Mouse (Mus musculus) hematopoietic stem cell, adult 5-6 weeks (primary cell): Measurements from ENCODE around the gene Acsl5. TPM values are rescaled to one million over a fixed set of nuclear protein-coding genes. Genes with fewer than 3 reads are reported as not detected.
A peak's percentile ranks its signal among the peaks of the same experiment; 100 is the strongest.

Source experiments
- ATAC-seq, 2 experiments: fragments of 125-278 bp in 1 of 2; replicated peaks in 1 of 2; 2 replicates each; pipeline ENCODE4 v1.8.0; 2016 to 2017; ENCODE audit warnings: inconsistent platforms in 2 of 2, mild to moderate bottlenecking in 2 of 2, moderate number of reproducible peaks in 2 of 2, low read depth in 1 of 2, moderate TSS enrichment in 1 of 2; ENCODE audit not compliant: low FRiP score in 2 of 2, poor library complexity in 2 of 2, severe bottlenecking in 2 of 2, insufficient read depth in 1 of 2, low TSS enrichment in 1 of 2
- total RNA-seq: library from RNA; stranded (forward); fragments of 172-1452, 232-1000 nt; gene quantifications from 2 replicates; pipeline ENCODE4 v1.2.3, GENCODE M21; 2017

The Acsl5 gene
- total RNA-seq, 1 experiment from 2014 or later, result 92.1 TPM

DNA sequence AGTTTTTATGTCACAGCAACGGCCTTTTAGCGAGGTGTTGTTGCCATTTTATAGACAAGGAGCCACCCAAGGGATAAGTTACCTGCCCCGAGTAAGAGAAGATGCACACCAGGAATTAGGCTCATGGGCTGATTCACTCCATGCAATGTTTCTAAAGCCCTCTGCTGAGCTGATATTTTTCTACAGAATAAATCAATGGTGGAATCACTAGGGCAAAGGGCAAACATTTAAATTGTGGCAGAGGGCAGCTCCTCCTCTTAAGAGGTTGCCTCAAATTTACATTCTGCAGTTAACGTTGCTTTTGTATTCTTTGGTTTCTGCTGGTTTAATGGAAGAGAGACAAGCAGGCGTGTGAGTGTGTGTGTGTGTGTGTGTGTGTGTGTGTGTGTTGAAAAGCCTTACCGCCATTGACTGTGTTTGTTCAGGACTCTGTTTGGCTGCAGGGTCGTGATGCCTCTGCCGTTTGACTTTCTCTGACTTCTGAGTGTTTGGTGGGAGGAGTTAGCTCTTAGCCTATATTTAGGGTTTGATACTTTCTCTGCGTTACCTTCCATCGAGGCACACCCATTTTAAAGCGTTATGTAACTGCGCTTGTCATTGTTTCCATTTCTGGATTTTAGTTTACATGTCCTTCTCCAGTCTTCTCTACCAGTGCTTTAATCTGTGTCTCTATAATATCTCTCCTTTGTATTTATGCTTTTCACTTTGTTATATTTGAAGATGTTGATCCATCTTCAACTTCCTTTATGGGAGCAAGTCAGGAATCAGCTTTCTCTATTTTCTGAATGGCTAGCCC, 8.8 kb downstream of the Acsl5 start:
- no peak for ATAC-seq

DNA sequence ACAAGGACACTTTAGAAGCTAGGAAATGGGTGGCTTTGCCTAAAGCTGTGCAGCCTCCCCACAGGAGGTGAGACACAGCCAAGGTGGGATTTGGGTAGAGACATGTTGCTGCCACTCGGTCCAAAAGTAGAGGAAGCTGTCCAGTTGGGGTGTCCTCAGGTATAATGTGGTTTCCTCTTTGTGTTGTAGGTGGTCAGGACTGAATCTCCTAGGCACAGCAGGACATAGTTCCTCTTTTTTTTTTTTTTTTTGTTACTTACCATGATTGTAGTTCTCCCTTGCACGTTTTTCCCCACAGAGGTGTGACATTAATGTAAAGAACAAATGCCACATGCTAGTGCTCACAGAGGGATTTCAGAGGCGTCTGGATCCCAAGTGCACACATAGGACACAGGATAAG, 13.5 kb downstream of the Acsl5 start:
- peak; percentile 88 for ATAC-seq

DNA sequence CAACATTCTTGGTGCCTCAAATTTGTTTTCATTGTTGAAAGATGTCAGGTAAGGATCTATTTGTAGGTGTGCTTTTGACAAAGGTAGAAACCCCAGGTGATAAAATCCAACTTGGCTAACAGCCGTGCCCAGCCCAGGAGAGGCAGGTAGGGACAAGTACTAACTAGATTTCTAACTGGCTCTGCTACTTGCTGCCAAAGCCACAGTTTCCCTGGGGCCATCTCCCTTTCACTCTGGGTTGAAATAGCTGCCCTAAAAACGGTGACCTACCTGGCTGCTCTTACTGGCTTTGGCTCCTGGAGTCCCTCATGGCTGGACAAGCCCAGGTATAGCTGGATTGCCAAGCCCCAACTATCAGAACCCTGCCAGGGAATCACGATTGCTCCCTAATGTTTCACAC, 15.0 kb downstream of the Acsl5 start:
- no peak for ATAC-seq

DNA sequence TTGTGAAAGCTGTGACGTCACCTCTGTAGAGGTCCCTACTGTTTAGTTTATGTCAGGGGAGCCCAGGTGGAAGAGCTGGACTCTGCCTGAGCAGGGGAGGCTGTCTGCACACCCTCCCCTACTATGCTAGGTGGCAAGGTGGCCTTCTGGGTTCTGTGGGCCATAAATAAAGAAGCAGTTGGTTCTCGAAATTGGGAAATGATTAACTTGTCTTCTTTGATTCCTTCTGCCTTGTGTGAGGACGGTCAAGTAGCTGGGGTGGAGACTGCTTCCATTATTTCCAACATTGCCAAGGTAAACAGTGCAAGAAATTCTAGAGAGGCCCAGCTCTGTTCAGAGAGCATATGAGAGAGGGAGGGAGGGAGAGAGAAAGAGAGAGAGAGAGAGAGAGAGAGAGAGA, 16.4 kb downstream of the Acsl5 start:
- ATAC-seq, result no peak

DNA sequence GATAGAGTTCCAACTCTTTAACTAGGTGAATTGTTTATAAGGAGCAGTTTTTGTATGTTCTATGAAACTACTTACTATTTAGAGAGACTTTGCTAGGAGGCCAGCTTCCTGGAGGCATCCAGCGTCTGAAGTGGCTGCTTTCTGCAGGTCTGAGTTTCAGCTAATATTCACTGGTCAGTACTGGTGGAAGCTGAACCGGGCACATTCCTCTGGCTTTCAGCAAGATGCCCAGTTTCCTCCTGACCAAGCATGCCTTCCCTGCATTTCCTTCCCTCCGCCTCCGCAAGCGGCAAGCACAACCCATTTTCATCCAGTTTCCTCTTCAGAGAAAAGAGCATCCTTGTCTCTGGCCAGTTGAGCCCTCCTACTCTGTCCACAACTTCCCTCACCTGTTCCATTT, 17.3 kb downstream of the Acsl5 start:
- ATAC-seq, result no peak

DNA sequence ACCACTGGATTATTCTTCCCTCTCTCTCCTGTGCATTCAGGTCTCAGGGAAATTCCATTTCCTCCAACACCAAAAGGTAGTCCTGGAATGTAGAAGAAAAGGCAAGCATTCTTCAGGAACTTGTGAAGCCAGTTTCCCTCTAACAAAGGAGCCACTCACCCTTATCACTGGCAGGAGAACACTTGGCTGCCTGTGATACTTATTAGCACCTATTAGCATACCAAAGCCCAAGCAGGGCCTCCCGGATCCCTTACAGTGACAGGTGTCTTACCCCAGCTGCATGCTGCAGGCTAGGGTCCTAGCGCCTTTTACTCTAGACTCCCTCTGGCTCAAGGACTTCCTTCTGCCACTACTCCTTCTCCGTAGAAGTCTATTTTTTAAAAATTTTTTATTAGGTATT, 19.7 kb downstream of the Acsl5 start:
- ATAC-seq, result no peak

DNA sequence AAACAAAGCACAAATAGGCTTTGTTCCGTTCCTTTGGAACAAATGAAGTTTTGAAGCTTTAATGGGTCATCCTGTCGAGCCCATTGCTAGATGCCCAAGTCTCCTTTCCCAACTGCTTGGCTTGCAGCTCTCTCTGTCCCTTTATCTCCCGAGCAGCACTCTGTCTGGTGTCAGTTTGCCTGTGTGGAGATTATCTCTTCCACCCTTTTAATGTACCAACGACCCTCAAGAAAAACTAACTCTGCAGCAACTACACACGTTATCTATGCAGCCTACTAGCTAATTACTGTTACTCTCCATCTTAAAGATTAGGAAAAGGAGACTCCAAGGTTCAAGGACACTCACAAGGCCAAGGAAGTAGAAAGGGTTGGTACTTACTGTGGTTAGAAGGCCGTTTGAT, 21.6 kb downstream of the Acsl5 start:
- no peak for ATAC-seq

DNA sequence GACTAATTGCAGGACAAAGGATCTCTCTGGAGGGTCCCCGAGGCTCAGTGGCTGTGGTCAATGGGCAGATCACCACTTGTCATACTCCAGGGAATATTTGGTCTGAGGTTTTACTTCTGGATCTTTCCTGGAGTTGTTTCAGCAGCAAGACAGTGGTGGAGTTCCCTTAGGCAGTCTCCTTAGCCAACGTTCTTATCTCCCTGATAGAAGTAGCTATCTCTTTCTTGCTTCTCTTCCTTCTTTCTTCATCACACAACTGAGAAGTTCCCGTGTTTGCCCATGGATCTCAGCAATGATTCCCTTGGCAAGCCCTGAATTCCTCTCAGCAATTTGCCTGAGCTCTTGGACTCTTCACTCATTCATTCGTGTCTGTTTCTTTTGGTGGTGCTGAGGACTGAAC, 24.4 kb downstream of the Acsl5 start:
- ATAC-seq, result no peak

DNA sequence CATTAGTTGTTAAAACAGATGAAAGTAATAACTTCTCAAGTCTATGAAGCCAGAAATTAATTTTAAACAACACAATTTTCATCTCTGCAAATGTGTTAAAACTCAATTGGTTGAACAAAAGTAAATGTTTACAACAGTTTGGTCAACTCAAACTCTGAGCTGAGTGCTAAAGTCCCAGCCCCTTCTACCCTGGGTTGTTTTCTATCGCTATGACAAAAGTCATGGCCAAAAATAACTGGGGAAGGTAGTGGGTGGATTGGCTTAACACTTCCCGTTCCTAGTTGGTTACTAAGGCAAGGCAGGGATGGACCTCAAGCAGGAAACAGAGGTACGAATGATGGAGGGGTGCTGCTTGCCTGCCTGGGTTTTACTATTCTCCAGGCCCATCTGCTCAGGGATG, 25.0 kb downstream of the Acsl5 start:
- ATAC-seq, result no peak

DNA sequence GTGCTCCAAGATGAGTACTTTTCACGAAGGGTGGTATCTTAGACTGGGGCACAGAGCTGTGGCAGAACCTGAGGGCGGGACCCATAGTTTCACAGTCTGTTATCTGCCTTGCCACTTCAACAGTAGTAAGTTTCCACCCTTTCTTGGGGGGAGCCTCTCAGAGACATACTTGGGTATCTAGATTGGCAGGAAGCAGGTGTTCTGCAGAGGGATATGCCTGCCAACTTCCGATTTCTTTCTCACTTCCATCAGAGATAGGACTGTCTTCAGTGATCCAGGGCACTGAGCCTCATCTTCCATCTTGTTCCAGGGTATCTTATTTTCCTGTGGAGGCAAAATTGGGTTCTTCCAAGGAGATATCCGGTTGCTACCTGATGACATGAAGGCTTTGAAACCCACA, 32.4 kb downstream of the Acsl5 start:
- peak; percentile 42 to 56; a peak in 2 of 4 replicates for ATAC-seq

DNA sequence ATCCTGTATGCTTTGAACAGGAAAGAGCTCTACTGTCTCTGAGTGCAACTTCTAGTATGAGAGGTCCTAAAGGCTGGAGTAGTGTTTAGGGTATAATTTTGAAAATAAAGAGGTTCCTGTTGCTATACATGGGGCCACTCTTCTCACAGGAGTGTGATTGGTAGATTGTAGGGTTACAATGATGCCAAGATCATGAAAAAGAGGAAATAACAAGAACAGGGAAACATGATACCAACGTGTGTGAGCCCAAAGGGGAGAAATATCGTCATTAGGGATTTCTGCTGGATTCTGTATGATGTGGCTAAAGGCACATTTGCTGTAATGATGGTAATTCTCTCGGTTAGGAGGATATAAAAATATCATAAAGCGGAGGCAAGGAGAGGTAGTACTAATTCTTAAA, 34.3 kb downstream of the Acsl5 start:
- no peak for ATAC-seq

DNA sequence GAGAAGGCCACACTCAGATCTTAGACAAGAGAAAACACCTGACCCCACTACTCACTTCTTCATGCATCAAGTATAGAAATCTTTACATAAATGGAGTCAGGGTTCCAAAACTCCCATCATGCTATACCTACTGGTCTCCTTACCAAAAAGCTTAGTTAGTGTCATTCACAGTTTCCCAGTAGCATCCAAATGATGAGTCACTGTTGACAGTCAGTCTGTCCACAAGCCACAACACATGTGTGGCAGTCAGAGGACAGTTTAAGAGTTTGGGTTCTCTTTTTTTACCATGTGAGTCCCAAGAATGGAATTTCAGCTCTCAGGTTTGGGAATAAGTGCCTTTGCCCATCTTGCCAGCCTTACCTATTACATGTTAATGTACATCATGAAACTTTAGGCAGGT, 37.2 kb downstream of the Acsl5 start:
- ATAC-seq, result no peak

DNA sequence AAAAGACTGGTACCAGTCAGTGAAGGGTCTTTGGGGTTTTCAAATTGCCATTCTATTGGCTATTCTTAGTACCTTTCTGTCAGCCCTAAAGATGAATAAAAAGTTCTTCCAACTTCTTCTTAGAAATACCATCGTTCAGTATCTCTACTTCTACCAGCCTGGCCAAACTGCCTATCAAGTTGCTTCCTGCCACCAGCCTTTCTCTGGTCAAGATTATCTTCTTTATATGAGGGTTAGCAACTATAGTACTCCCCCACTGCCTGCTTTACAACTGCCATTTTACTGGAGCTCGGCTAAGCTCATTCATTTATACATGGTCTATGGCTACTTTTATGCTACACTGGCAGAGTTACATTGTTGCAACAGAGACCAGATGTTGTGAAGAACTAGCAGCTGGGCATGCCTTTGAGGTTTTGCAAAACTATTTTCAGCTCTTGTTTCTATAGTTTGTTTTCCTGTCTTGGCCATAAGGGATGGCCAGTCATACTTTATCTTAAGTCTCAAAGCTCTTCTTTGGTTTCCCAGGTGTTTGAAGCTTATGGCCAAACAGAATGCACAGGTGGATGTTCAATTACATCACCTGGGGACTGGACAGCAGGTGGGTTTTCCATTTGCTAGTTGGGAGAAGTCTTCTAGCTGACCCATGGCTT, 39.0 kb downstream of the Acsl5 start:
- no peak for ATAC-seq

DNA sequence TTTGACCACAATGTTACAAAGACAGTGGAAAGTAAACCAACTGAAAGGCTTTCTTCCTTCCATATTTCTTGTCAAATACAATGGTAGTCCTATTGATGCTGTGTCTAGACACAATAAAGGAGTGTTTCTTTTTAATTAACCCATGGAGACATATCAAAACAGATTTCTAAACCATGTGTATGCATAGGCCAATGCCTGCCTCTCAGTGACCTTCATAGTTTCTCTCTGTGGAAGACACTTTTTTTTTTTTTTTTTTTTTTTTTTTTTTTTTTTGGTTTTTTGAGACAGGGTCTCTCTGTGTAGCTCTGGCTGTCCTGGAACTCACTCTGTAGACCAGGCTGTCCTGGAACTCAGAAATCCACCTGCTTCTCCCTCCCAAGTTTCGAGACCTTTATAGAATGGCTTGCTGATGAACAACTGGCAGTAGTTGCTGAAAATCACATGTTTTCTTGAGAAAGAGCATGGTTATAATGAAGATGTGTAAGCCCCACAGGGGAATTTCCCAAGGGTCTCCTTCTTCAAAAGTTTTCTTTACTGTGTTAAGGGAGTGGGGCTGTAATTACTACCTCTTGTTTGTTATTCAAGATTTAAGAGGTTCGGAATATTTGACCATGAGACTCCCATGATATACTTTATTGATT, 40.6 kb downstream of the Acsl5 start:
- ATAC-seq, result no peak

DNA sequence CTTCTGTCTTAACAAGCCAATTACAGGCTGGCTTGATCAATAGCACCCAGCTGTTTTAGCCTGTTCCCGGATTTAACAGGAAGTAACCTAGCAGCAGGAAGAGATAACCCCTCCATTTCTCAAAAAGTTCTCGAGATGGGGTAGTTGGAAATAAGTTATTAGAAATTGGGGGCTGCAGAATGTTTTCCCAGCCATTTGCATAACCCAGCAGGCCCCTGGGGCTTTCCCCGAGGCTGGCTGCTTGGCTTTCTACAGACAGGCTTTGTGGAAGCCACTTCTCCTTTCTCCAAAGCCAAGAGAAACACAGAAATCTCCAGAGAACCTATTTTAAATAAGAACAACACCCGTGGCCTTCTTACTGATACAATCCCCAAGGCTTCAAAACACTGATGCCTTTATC, 41.4 kb downstream of the Acsl5 start:
- ATAC-seq, result no peak

DNA sequence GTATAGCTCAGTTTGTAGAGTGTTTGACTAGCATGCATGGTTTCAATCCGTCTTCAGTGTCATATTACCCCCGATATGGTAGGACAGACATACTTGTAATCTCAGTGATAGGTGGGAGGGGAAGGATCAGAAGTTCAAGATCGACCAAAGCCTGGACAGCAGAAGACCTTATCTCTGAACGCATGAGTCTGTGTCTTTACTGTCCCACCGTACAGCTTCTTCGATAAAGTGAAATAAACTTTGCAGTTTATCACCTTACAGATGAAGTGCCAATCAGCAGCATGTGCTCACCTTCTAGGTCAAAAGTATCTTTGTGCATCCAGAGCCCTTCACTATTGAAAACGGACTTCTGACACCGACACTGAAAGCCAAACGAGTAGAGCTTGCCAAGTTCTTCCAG, 43.3 kb downstream of the Acsl5 start:
- no peak for ATAC-seq

DNA sequence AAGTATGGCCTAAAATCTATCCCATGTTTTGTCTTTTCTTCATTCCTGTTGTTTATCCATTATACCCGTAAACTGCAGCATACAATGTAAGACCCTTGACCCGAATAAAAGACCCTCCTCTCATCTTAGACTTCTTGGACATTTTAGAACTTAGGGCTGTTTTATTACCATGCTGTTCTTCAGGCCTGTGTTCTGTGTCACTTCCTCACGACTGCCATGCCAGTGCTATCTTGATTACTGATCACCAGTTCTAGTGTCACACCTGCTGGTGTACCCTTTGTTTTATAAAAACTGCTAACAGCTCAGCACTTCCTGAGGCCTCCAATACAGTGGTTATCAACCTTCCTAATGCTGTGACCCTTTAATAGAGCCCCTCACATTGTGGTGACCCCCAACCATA, 43.8 kb downstream of the Acsl5 start:
- ATAC-seq, result no peak

DNA sequence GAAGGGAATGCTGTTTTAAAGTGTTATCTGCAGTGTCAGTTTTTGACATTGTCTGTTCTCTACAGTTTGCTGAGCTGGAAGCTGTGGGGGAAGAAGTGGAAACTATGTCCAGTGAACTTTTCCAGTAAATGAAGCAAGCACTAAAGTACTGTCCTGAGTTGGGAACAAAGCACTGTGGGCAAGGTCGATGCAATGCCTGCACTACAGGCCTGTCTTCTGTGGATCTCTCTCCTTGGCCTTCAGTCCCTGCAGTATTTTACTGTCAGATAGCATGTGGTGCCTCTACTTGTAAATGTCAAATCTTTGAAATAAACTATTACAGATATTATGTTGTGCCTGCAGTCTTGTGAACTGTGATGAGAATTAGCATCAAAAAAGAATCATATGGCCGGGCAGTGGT, 44.6 kb downstream of the Acsl5 start:
- ATAC-seq, result no peak

DNA sequence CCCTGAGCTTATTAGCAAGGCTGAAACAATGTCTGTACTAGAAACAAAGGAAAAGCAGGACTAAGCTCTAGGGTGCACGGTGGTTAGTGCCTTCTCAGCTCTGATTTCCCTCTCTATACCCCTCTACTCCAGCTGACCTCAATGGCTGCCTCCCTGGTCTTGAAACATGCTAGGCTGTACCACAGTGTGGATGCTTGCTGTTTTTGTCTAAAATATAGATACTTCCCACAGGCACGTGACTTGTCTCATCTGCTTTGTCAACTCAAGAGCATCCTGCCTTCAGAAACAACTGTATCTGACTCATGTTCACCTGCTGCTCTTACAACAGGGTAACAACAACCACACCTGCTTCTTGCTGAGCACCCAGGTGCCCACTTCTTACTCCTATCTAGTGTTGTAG, 45.8 kb downstream of the Acsl5 start:
- no peak for ATAC-seq
